Mouse (Mus musculus) ES-E14 (cell line): Measurements from ENCODE around the gene Fut1.

Experiments
- CHD2 ChIP-seq: IDR thresholded peaks from 2 replicates; pipeline ENCODE4 v1.6.1; 2014; ENCODE audit warnings: mild to moderate bottlenecking, low read depth, low read length, inconsistent platforms
- HCFC1 ChIP-seq: IDR thresholded peaks from 2 replicates; pipeline ENCODE4 v1.6.1; 2012; ENCODE audit warnings: low read length, inconsistent platforms, borderline replicate concordance; ENCODE audit not compliant: insufficient read depth
- ZC3H11A ChIP-seq: IDR thresholded peaks from 2 replicates; pipeline ENCODE4 v1.6.1; 2012; ENCODE audit warnings: low read depth, mild to moderate bottlenecking, inconsistent platforms, low read length, borderline replicate concordance
- ZNF384 ChIP-seq: IDR thresholded peaks from 2 replicates; pipeline ENCODE4 v1.6.1; 2012; ENCODE audit warnings: low read depth, low read length, inconsistent platforms

- TF ChIP-seq ZC3H11A (no peak), CHD2 (no peak), ZNF384 (no peak), HCFC1 (no peak)
Observed at GRCm38 (mm10) chr7:45649351-45649750, 32.3 kb downstream of the Fut1 start.
